Mouse (Mus musculus) forebrain, embryonic 14.5 days (tissue): ENCODE data around the gene Gng11. TPM values are rescaled to one million over a fixed set of nuclear protein-coding genes. Genes with fewer than 3 reads are reported as not detected.

Experiments
- ATAC-seq: fragments of 200-750 bp; cut with Nextera tagmentation; 2 replicates; pipeline ENCODE4 v1.8.0; 2017; ENCODE audit warnings: mild to moderate bottlenecking, moderate library complexity
- DNase-seq: peaks from one replicate; pipeline ENCODE4 v3.0.0-alpha.2; 2015; ENCODE audit warnings: low spot score
- H3K27ac ChIP-seq: fragments of 300-500 bp; sonication (generic); 2 replicates; pipeline ENCODE4 v1.5.1; 2014; ENCODE audit warnings: low read depth, mild to moderate bottlenecking, control low read depth, low read length, moderate library complexity
- H3K27me3 ChIP-seq: fragments of 300-500 bp; sonication (generic); replicated peaks from 2 replicates; pipeline ENCODE4 v1.6.1; 2014; ENCODE audit warnings: low read length, control low read depth, mixed read lengths; ENCODE audit not compliant: control insufficient read depth, insufficient read depth
- H3K36me3 ChIP-seq: fragments of 300-500 bp; sonication (generic); 2 replicates; pipeline ENCODE4 v1.6.1; 2014; ENCODE audit warnings: low read length, control low read depth; ENCODE audit not compliant: control insufficient read depth, insufficient read depth
- H3K4me1 ChIP-seq: fragments of 300-500 bp; sonication (generic); 2 replicates; pipeline ENCODE4 v1.6.1; 2014; ENCODE audit warnings: antibody characterized with exemption, low read length, control low read depth; ENCODE audit not compliant: control insufficient read depth, insufficient read depth
- H3K4me2 ChIP-seq: fragments of 300-500 bp; sonication (generic); 2 replicates; pipeline ENCODE4 v1.6.1; 2014; ENCODE audit warnings: mild to moderate bottlenecking, control low read depth, low read length
- H3K4me3 ChIP-seq: fragments of 300-500 bp; sonication (generic); 2 replicates; pipeline ENCODE4 v1.5.1; 2014; ENCODE audit warnings: low read depth, low read length, control low read depth
- H3K9ac ChIP-seq: fragments of 300-500 bp; sonication (generic); 2 replicates; pipeline ENCODE4 v1.6.1; 2014; ENCODE audit warnings: mild to moderate bottlenecking, low read length, control low read depth, moderate library complexity
- H3K9me3 ChIP-seq: fragments of 300-500 bp; sonication (generic); replicated peaks from 2 replicates; pipeline ENCODE4 v1.6.1; 2016; ENCODE audit warnings: low read length, control low read depth, mixed read lengths; ENCODE audit not compliant: control insufficient read depth
- WGBS: fragments of 180-500 bp; shearing (Covaris S2); extraction: QIAGEN DNeasy Blood & Tissue Kit; methylation state at CpG from one replicate; pipeline ENCODE4 v1.1.7; 2014; 5-methylcytosine and 5-hydroxymethylcytosine counted together
- polyA plus RNA-seq: library from polyadenylated mRNA; unstranded; fragments of >200 nt; fragmentation: Nextera tagmentation; extraction: Ambion mirVana; gene quantifications from 2 replicates; pipeline ENCODE4 v1.2.1, GENCODE M21; 2014

Gng11 gene
- polyA plus RNA-seq, 1 experiment from 2014 or later, result 24.0 TPM

DNA sequence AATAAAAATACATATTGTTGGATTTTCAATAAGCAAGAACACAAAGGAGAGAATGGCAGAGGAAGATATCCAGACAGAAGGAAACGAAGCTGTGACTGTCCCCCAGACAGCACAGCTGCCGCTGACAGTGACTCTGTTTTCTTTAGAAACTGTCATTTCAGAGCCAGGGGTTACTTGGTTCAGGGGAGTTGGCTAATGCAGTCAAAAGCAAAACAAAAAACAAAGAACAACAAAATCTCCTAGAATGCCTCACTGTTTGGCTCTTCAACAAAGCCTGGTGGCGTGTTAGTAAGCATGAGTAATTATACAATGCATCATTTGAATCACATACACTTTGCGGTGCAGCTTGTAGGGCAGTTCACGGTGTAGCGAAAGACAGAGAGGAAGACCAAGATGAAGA lies 4.4 kb upstream of the Gng11 start:
- WGBS, result 66% methylated on average over 6 of the region's 6 CpGs
- DNase-seq (peak; percentile 1), ATAC-seq (no peak)
- no peaks in the 10 kb centered on the region for H3K36me3 ChIP-seq
- no peak overlapping the region for H3K4me3 ChIP-seq
- no peak overlapping the region for H3K27ac ChIP-seq
- no peaks in the 10 kb centered on the region; the same call in 1 of the 2 replicates for H3K4me1 ChIP-seq
- no peak overlapping the region for H3K4me2 ChIP-seq
- H3K9me3 ChIP-seq, result no peaks in the 10 kb centered on the region
- no peaks in the 10 kb centered on the region for H3K27me3 ChIP-seq
- H3K9ac ChIP-seq, result no peak overlapping the region

DNA sequence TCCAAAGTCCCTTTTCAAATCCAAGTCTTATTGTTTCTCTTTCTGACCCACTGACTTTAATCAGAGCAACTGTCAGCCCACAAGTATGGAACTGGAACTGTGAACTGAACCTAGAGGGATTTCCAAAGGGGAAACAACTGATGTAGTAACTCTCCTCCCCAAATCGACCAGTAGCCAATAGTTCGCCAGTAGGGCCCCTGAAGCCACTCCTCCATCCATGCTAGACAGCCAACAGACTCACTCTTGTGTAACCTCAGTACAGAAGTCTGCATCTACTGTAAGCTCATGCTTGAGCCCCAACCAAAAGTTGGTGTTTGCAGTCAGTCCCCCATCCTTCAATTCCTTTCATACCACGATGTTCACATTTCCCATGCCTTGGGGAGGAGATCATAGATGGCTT lies 3.0 kb upstream of the Gng11 start:
- Histone ChIP-seq H3K27ac (no peak overlapping the region), H3K9me3 (no peaks in the 10 kb centered on the region), H3K36me3 (no peaks in the 10 kb centered on the region), H3K4me2 (no peak overlapping the region), H3K4me3 (no peak overlapping the region), H3K9ac (no peak overlapping the region), H3K4me1 (no peaks in the 10 kb centered on the region; the same call in 1 of the 2 replicates), H3K27me3 (no peaks in the 10 kb centered on the region)
- ATAC-seq, result no peak
- 81% methylated on average over 3 of the region's 3 CpGs for WGBS
- no peak for DNase-seq

DNA sequence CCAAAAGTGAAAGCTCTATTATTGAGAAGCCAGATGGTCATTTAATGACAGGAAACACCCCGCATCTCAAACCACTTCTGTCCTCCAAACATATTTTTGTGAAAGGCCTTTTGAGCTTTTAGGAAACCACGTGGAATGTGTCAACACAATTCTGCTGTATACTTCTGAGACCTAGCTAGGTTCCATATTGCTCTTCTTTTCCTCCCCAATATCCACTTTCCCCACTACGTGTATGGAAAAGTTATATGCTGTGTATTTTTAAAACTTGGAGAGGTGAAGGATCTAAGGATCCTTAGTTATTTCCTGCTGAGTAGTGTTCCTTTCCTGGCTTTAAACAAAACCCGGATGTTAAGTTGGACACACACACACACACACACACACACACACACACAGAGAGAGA lies 259 bp upstream of the Gng11 start:
- DNase-seq, result no peak
- WGBS, result 60% methylated on average over 4 of the region's 4 CpGs
- Histone ChIP-seq H3K27me3 (no peaks in the 10 kb centered on the region), H3K4me3 (no peak overlapping the region), H3K9ac (no peak overlapping the region), H3K4me2 (no peak overlapping the region), H3K4me1 (no peaks in the 10 kb centered on the region; the same call in 1 of the 2 replicates), H3K9me3 (no peaks in the 10 kb centered on the region), H3K27ac (no peak overlapping the region), H3K36me3 (no peaks in the 10 kb centered on the region)
- no peak for ATAC-seq

DNA sequence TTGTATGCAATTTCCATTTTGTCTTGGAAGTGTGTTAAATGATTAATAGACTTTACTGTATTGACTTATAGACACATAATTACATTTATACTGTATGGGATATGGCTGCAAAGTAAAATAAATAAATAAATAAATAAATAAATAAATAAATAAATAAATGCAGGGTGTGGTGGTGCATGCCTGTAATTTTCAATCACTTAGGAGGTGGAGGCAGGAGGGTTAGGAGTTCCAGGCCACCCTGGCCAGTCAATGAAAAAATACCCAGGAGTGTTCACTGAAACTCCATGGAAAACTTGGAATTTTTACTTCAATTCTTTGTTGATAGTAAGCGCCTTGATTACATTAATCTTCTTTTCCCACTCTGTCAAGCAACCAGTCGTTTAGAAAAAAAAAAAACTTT lies 1.1 kb downstream of the Gng11 start:
- Histone ChIP-seq H3K9ac (no peak overlapping the region), H3K9me3 (no peaks in the 10 kb centered on the region), H3K36me3 (no peaks in the 10 kb centered on the region), H3K4me3 (no peak overlapping the region), H3K4me2 (no peak overlapping the region), H3K27me3 (no peaks in the 10 kb centered on the region), H3K27ac (no peak overlapping the region), H3K4me1 (no peaks in the 10 kb centered on the region; the same call in 1 of the 2 replicates)
- DNase-seq, result no peak
- ATAC-seq, result no peak
- WGBS, result 77% methylated on average over 2 of the region's 2 CpGs

DNA sequence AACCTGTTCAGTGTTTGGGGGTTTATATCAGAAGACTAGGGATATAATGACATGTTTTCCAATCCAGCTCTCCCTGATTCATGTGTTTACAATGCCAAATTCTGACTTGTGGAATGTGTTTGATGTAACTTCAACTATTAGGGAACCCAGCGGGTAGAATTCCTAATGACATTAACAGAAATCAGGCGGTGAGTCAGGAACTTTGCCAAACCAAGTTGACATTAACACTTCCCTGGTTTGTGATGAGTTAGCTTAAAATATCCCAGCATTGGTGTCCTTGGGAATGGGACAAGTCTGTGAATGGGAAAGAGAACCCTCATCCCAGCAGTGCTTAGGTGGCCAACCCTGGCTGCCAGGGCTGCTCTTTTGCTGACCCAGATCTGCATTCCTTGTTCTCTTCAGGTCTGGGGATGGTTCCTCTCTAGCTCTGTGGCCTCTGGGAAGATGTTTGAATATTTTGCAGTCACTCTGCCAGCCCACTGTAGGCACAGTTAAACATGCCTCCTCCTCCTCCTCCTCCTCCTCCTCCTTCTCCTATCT lies 4.9 kb downstream of the Gng11 start:
- H3K9me3 ChIP-seq, result no peaks in the 10 kb centered on the region
- H3K36me3 ChIP-seq, result no peaks in the 10 kb centered on the region
- H3K4me2 ChIP-seq, result no peak overlapping the region
- H3K4me1 ChIP-seq, result no peaks in the 10 kb centered on the region; the same call in 1 of the 2 replicates
- whole genome bisulfite sequencing, result 76% methylated on average over 2 of the region's 2 CpGs
- no peak overlapping the region for H3K4me3 ChIP-seq
- no peak overlapping the region for H3K27ac ChIP-seq
- no peaks in the 10 kb centered on the region for H3K27me3 ChIP-seq
- DNase-seq (no peak), ATAC-seq (no peak)
- H3K9ac ChIP-seq, result no peak overlapping the region

DNA sequence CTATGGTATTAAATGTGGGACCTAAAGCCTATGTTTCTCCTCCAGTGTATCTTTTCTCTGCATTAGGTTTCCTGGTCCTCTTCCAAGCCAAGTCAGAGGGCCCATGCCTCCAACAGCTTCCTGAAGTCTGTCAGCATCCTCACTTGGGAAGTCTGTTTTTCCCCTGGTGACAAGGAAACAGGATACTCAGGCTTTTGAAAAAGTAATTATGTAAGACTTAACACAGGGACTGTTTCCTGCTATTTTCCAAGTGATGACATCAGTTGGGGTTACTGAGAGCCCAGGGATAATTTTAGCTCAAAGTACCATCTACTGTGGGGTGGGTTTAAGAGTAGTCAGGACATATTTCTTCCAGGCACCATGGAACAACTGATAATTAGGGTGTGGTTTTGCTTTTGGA lies 5.8 kb downstream of the Gng11 start:
- DNase-seq (no peak), ATAC-seq (no peak)
- no peak overlapping the region for H3K4me2 ChIP-seq
- no peaks in the 10 kb centered on the region for H3K27me3 ChIP-seq
- no peaks in the 10 kb centered on the region for H3K36me3 ChIP-seq
- no peak overlapping the region for H3K9ac ChIP-seq
- H3K4me3 ChIP-seq, result no peak overlapping the region
- no peak overlapping the region for H3K27ac ChIP-seq
- H3K4me1 ChIP-seq, result no peaks in the 10 kb centered on the region
- H3K9me3 ChIP-seq, result no peaks in the 10 kb centered on the region

DNA sequence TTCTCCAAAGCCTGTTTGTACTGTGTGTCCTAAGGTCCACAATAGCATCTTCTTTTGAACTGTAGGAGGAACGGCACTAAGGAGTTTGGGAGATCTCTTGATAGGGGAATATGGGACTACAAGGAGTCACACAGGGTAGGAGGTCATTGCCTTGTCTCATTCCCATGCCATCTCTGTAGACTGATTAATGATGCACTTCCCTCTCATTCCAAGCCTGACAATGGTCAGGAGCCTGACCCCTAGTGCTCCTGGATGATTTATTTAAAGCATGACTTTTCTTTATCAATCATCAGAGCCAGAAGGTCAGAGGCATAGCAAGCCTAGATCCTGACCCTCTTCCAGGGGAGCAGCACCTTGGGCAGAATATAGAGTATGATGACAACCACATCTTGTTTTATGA lies 18.9 kb downstream of the Gng11 start:
- DNase-seq, result no peak
- Histone ChIP-seq H3K4me2 (no peak overlapping the region), H3K36me3 (no peaks in the 10 kb centered on the region), H3K27ac (no peak overlapping the region), H3K27me3 (no peaks in the 10 kb centered on the region), H3K9ac (no peak overlapping the region), H3K9me3 (no peaks in the 10 kb centered on the region), H3K4me1 (no peaks in the 10 kb centered on the region), H3K4me3 (no peak overlapping the region)
- 86% methylated on average over 1 of the region's 1 CpGs for WGBS
- ATAC-seq, result no peak

DNA sequence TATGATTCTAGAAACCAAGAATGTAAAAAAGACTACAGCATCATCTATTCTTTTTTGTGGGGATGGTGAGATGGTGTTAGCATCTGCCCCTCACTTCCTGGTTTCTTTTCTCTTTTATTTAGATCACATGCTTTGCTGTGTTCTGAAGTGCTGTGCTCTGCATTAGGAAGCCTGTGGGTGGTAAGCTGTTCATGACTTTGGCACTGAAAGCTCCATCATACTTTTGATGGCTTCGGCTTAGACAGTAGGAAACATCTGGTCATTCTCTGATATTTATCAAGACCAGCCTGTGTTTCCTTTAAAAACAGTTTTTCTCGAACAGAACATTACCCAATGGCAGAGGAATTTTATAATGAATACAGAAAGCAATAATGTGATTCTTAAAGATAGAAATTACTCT lies 22.7 kb downstream of the Gng11 start:
- DNase-seq (no peak), ATAC-seq (no peak)
- 80% methylated on average over 2 of the region's 2 CpGs for WGBS
- Histone ChIP-seq H3K9me3 (no peaks in the 10 kb centered on the region), H3K4me1 (no peaks in the 10 kb centered on the region), H3K4me3 (no peak overlapping the region), H3K27me3 (no peaks in the 10 kb centered on the region), H3K9ac (no peak overlapping the region), H3K36me3 (no peaks in the 10 kb centered on the region), H3K4me2 (no peak overlapping the region), H3K27ac (no peak overlapping the region)

DNA sequence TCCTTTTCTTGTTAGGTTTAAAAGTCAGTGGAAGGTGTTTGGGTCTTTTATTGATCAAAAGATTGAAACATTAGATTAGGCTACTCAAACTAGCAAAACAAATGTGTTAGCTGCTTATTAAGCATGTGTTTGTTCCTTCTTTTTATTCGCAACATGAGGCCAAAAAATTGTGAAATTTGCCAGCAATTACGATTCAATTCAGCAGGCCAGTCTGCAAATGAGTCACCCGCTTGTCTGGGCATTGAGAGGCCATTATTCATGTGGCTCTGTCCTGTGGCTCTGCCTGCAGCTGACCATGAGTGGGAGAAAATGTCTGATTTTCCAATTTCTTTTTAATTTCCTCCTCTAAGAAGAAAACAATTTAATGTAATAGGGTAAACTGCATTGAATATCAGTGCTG lies 27.3 kb downstream of the Gng11 start:
- DNase-seq (no peak), ATAC-seq (no peak)
- no peaks in the 10 kb centered on the region for H3K27me3 ChIP-seq
- H3K36me3 ChIP-seq, result no peaks in the 10 kb centered on the region
- no peak overlapping the region for H3K4me3 ChIP-seq
- H3K4me1 ChIP-seq, result no peaks in the 10 kb centered on the region
- no peak overlapping the region for H3K9ac ChIP-seq
- WGBS, result 74% methylated on average over 3 of the region's 3 CpGs
- no peaks in the 10 kb centered on the region for H3K9me3 ChIP-seq
- H3K4me2 ChIP-seq, result no peak overlapping the region
- no peak overlapping the region for H3K27ac ChIP-seq
